15 mouse cellular contexts compared by ENCODE assay signal in genomic region chr13:9019713-9020112, GRCm38 (mm10).
"Had no signal": no experiment of that assay in that cellular context is flagged by ENCODE, and none has a peak within 500 bp of the region (broad histone marks: within the 10 kb centered on the region; RNA-seq: fewer than 3 reads in every experiment).

No protein-coding gene starts in this region.

- H3K27me3 ChIP-seq: limb, embryonic 12.5 days; lung, embryonic 15.5 days; neural tube, embryonic 15.5 days had no signal

- ATAC-seq: inflammation-experienced regulatory T-cells, adult 6 months; intestine, postnatal 0 days had no signal

- H3K9ac ChIP-seq: limb, embryonic 12.5 days; lung, embryonic 15.5 days; neural tube, embryonic 15.5 days had no signal

- H3K27ac ChIP-seq: kidney, postnatal 0 days; layer of hippocampus, adult 2 months; limb, embryonic 12.5 days; lung, embryonic 15.5 days; midbrain, embryonic 10.5 days; neural tube, embryonic 15.5 days had no signal

- H3K36me3 ChIP-seq: limb, embryonic 12.5 days; lung, embryonic 15.5 days; midbrain, embryonic 10.5 days; neural tube, embryonic 15.5 days had no signal

- H3K4me2 ChIP-seq: limb, embryonic 12.5 days; lung, embryonic 15.5 days; neural tube, embryonic 15.5 days had no signal

- DNase-seq: kidney, adult 9 months; kidney, postnatal 4 days; midbrain, embryonic 14.5 days; right cerebral cortex, postnatal 4 days; spleen, adult 18-20 months; thymus, postnatal 36 days had no signal

- H3K9me3 ChIP-seq: limb, embryonic 12.5 days; lung, embryonic 15.5 days; midbrain, embryonic 10.5 days; neural tube, embryonic 15.5 days had no signal

- H3K4me1 ChIP-seq: lung, embryonic 15.5 days; neural tube, embryonic 15.5 days had no signal

- H3K4me3 ChIP-seq: layer of hippocampus, adult 2 months; limb, embryonic 12.5 days; lung, embryonic 15.5 days; midbrain, embryonic 10.5 days; myocyte; neural tube, embryonic 15.5 days had no signal
